Mouse (Mus musculus): Measurements from ENCODE around the gene Cct5.

The Cct5 gene

GRCm38 (mm10) chr15:31563577-31564546, 37.7 kb downstream of the Cct5 start:
- DNase-seq, result peak; percentile 77 to 91

DNA sequence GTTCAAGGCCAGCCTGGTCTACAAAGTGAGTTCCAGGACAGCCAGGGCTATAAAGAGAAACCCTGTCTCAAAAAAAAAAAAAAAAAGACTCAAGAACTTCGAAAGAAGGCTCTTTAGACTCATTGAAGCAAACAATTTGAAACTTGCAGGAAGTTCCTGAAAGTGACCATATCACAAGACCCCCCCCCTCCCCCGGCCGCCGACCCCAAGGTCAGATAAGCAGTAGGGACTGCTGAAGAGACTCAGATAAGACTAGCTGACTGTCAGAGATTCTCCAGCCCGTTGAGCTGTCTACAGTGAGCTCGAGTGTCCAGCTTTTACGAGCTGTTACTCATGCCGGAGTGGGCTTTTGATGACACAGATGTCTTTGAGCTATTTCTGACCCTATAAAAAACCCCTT, 38.8 kb downstream of the Cct5 start:
- no peak for DNase-seq

DNA sequence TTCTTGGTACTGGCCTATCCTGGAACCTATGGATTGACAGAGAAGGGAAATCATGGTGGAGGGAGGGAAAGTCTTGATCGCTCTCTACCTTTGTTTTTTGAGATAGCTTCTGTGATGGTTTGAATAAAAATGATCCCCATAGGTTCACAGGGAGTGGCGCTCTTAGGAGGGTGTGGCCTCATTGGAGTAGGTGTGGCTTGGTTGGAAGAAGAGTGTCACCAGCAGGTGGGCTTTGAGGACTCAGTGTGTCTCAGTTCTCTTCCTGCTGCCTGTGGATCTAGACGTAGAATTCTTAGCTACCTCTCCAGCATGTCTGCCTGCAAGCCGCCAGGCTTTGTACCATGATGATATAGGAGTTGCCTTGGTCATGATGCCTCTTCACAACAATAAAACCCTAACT, 39.6 kb downstream of the Cct5 start:
- DNase-seq, result no peak

DNA sequence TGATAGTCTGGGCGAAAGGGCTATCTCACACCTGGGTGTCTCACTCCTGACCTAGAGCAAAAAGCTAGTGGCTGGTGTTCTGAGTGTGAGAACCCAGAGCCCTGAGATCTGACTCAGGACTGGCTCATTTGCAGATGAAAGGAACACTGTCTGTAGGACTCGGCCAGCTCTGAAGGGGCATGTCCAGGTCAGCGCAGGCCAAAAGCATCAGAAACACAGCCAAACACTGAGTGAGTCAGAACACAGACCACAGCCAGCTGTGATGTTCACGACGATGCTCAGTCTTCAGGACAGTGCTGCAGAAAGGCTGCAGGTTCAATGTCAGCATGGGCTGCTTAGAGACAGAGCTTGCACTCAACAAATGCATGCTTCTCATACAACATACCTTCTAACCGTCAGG, 40.2 kb downstream of the Cct5 start:
- DNase-seq, result no peak

DNA sequence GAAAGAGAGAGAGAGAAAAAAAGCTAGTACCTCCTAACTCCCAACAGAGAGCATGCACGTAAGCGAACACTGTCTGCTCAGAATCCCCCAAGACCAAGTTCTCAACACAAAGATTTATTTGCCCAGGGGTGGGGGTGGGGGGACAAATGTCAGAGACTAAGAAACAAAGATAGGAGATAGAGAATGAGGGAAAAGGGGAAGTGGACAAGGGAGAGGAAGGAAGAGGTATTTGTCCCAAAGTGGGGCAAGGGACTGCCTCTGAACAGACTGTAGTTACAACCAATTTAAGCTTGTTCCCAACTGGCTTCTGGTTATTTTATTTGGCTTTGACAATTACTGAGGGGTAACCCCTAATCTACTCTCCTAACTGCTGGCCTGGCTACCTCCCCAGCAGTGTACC, 46.7 kb downstream of the Cct5 start:
- no peak for DNase-seq

GRCm38 (mm10) chr15:31550381-31550780, 51.2 kb downstream of the Cct5 start:
- no peak for DNase-seq

DNA sequence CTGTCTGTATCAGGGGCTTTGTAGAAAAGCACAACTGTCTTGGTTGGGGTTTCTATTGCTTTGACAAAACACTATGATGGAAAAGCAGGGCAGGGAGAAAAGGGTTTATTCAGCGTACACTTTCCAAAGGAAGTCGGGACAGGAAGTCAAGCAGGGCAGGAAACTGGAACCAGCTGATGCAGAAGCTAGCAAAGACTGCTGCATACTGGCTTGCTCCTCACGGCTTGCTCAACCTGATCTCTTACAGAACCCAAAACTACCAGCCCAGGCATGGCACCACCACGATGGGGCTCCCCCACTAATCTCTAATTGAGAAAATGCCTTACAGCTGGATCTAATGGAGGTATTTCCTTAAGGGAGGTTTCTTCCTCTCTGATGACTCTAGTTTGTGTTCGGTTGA, 54.2 kb downstream of the Cct5 start:
- DNase-seq, result no peak

DNA sequence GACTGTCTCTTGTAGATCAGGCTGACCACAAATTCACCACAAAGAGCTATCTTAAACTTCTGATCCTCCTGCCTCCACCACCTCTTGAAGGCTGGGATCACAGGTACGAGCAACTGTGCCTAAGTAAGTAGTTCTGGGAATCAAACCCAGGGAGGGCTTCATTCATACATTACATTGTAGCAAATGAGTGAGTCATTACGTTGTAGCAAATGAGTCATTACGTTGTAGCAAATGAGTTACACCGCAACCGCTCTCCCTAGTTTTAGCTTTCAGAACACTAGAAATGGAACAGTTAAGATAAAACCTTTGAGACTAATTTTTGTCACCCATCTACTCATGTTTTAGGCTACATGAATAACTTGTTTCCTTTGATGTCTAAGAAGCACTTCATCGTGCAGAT, 55.3 kb downstream of the Cct5 start:
- no peak for DNase-seq

DNA sequence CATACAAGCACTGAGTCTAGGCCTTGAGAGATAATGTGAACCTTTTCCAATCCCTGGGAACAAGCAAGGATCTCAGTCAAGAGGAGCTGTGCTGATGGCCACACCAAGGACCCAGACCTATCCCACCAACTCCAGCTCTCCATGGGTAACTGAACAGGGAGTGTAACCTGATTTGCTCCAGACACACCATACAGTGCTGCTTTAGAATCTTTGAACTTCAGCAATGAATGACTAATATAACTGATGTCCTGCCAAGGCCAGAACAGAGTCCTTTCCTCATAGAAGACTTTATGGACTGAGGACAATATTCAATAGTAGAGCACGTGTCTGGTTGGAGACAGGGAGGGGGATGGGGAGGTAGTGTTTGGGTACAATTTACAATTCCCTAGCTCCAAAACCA, 56.5 kb downstream of the Cct5 start:
- peak; percentile 43 to 69 for DNase-seq

DNA sequence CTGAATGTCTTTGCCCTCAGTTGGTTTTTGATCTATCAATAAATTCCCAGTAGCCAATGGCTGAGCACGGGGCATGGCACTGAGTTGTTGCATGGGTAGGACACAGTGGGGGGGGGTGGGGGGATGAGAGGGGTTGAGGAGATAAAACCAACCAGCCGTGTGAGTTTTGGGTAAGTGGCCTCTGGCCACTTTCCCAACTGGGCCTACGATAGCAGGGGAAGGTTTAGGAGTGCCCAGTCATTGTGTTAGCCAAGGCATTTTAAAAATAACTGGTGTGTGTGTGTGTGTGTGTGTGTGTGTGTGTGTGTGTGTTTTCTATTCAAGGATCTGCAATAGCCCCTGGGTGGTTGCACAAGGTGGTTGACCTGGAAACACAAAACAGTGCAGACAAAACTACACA, 58.4 kb downstream of the Cct5 start:
- no peak for DNase-seq

DNA sequence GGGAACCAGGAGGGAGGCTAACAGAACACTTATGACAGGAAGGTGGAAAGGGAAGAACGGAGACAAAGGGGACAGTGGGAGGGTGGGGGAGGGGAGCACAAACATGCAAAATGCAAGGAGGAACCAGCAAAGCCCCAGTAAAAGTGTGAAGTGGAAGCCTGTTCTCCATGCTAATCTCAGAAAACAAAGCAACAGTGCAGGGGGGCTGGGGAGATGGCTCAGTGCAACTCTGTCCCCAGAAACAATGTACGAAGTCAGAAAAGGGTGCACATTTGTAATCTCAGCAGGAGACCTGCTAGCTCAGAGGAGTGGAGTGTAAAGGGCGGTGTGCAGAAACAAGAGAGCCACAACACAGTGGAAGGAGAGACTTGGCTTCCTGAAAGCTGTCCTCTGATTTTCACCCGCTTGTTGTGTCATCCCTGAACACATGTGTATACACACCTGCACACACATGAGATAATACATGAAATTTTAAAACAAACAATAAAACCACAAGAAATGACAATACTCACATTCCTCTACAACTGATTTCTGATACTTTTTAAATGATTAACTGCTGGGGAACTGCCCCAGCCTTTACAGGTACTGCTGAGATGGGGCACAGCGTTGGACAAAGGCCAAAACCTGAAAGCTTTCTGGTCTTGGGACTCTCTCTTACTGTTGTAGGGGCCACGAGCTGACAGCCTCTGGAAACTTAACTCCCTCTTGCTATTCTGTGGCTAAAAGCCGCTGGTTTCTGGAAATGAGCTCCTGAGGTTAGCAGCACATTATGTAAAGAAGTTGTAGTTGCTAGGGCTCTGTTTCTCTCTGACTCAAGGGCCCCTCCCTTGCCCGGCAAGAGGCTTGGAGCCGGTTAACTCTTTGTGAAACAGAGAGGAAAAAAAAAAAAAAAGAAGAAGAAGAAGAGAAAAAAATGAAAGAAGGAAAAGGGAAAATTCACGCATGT, 59.3 kb downstream of the Cct5 start:
- DNase-seq, result peak; percentile 59 to 68

All from kidney, postnatal 36 days (tissue).